Mouse (Mus musculus): ENCODE data around the gene Pfas. TPM values are rescaled to one million over a fixed set of nuclear protein-coding genes. Genes with fewer than 3 reads are reported as not detected.
"Not testable (repeated sequence)": the region's sequence is repeated elsewhere in the genome, so short reads cannot be mapped to it uniquely, and the experiment has no call there.

The Pfas gene
- polyA plus RNA-seq, 1 experiment from 2014 or later = 12.9 TPM

GRCm38 (mm10) chr11:69028805-69029204, 20.5 kb upstream of the Pfas start:
- WGBS = 60% methylated on average over 2 of the region's 2 CpGs
- ATAC-seq = no peak

GRCm38 (mm10) chr11:69026562-69026961, 18.3 kb upstream of the Pfas start:
- Histone ChIP-seq H3K4me2 (ENCODE audit: low read length) (no peak overlapping the region), H3K27ac (ENCODE audit: low read depth, low read length) (no peak overlapping the region)
- 93% methylated on average over 3 of the region's 3 CpGs for WGBS

More at GRCm38 (mm10) chr11:69028805-69029204, 20.5 kb upstream of the Pfas start:
- Histone ChIP-seq H3K9me3 (ENCODE audit: control insufficient read depth, low read length) (no peaks in the 10 kb centered on the region), H3K9ac (ENCODE audit: low read depth, low read length) (no peak overlapping the region), H3K27me3 (replicated peaks; ENCODE audit: control insufficient read depth, insufficient read depth, low read length) (no peaks in the 10 kb centered on the region), H3K4me3 (ENCODE audit: low read length) (no peak overlapping the region), H3K27ac (ENCODE audit: low read depth, low read length) (no peak overlapping the region), H3K4me2 (ENCODE audit: low read length) (no peak overlapping the region), H3K36me3 (ENCODE audit: control insufficient read depth, insufficient read depth, low read length) (peaks cover 50% of the 10 kb centered on the region), H3K4me1 (ENCODE audit: control insufficient read depth, insufficient read depth, low read depth, low read length) (no peaks in the 10 kb centered on the region)

GRCm38 (mm10) chr11:69020691-69021090, 12.4 kb upstream of the Pfas start:
- H3K27me3 ChIP-seq (replicated peaks; ENCODE audit: control insufficient read depth, insufficient read depth, low read length) = no peaks in the 10 kb centered on the region
- H3K36me3 ChIP-seq (ENCODE audit: control insufficient read depth, insufficient read depth, low read length) = peaks cover 36% of the 10 kb centered on the region
- no peaks in the 10 kb centered on the region for H3K9me3 ChIP-seq (ENCODE audit: control insufficient read depth, low read length)
- no peak overlapping the region for H3K27ac ChIP-seq (ENCODE audit: low read depth, low read length)
- H3K9ac ChIP-seq (ENCODE audit: low read depth, low read length) = no peak overlapping the region
- ATAC-seq = no peak
- no peak overlapping the region for H3K4me3 ChIP-seq (ENCODE audit: low read length)
- peaks cover 8% of the 10 kb centered on the region for H3K4me1 ChIP-seq (ENCODE audit: control insufficient read depth, insufficient read depth, low read depth, low read length)
- no peak overlapping the region for H3K4me2 ChIP-seq (ENCODE audit: low read length)

More at GRCm38 (mm10) chr11:69026562-69026961, 18.3 kb upstream of the Pfas start:
- Histone ChIP-seq H3K4me3 (ENCODE audit: low read length) (no peak overlapping the region), H3K36me3 (ENCODE audit: control insufficient read depth, insufficient read depth, low read length) (peaks cover 61% of the 10 kb centered on the region), H3K9ac (ENCODE audit: low read depth, low read length) (no peak overlapping the region), H3K27me3 (replicated peaks; ENCODE audit: control insufficient read depth, insufficient read depth, low read length) (no peaks in the 10 kb centered on the region), H3K9me3 (ENCODE audit: control insufficient read depth, low read length) (no peaks in the 10 kb centered on the region), H3K4me1 (ENCODE audit: control insufficient read depth, insufficient read depth, low read depth, low read length) (no peaks in the 10 kb centered on the region)
- ATAC-seq = no peak

- Histone ChIP-seq H3K27me3 (replicated peaks; ENCODE audit: control insufficient read depth, insufficient read depth, low read length) (no peaks in the 10 kb centered on the region), H3K9me3 (ENCODE audit: control insufficient read depth, low read length) (no peaks in the 10 kb centered on the region), H3K4me2 (ENCODE audit: low read length) (peak overlapping the region; percentile 85), H3K36me3 (ENCODE audit: control insufficient read depth, insufficient read depth, low read length) (peaks cover 3% of the 10 kb centered on the region; the same call in 1 of the 2 replicates), H3K4me1 (ENCODE audit: control insufficient read depth, insufficient read depth, low read depth, low read length) (peaks cover 8% of the 10 kb centered on the region), H3K9ac (ENCODE audit: low read depth, low read length) (peak overlapping the region; percentile 83), H3K4me3 (ENCODE audit: low read length) (peak overlapping the region; percentile 65), H3K27ac (ENCODE audit: low read depth, low read length) (peak overlapping the region; percentile 87)
- no peak for ATAC-seq
- 66% methylated on average over 3 of the region's 3 CpGs for WGBS
Measured at GRCm38 (mm10) chr11:69016755-69017154, 8.5 kb upstream of the Pfas start.

DNA sequence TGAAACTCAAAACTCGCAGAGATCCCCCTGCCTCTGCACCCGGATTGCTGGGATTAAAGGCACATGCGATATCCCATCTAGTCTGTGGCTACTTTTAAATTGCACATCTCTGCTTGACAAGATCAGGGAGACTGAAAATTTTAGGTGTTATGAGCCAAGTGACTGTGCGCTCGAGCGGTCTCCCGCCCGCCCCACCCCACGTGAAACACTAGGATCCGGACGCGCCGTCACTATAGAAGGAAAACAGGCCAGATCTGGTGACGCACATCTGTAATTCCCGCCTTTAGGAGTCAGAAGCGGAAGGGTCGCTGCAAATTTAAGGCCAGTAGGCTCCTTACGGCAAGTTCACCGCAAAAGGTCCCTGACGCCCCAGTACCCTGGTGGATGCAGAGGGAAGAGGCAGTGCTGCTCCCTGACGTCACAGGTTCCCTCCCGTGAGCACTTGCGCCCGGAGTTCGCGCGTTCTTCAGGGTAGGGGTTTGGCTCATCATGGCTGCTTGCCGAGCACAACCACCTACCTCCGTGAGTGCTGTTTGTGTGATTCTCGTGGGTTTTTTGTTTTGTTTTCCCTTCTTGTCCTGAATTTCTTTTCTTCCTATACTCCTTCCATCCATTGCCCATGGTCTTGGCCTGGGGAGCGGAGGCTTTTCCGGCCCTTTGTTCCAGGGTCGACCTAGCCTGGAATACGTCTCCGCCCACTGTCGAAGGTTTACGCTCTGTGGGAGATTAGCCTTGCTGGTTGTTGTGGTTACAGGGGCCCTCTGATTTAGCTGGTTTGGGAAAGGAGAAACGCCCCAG, 7.6 kb upstream of the Pfas start, which contains the start of gene Ctc1:
TSS of gene Ctc1 (plus strand) at position 268 of the 798 bp plus-strand sequence.
- 0 out of 2 replicates have a peak, but pooled peaks cover under 1% of the 10 kb centered on the region for H3K36me3 ChIP-seq (ENCODE audit: control insufficient read depth, insufficient read depth, low read length)
- H3K4me1 ChIP-seq (ENCODE audit: control insufficient read depth, insufficient read depth, low read depth, low read length) = peaks cover 13% of the 10 kb centered on the region
- peak within 1 kb of the TSS; percentile 83 for H3K9ac ChIP-seq (ENCODE audit: low read depth, low read length)
- no peaks in the 10 kb centered on the region for H3K27me3 ChIP-seq (replicated peaks; ENCODE audit: control insufficient read depth, insufficient read depth, low read length)
- peak within 1 kb of the TSS; percentile 85 for H3K4me2 ChIP-seq (ENCODE audit: low read length)
- H3K27ac ChIP-seq (ENCODE audit: low read depth, low read length) = peak within 1 kb of the TSS; percentile 87
- WGBS = 3% methylated on average over 38 of the region's 38 CpGs
- no peaks in the 10 kb centered on the region for H3K9me3 ChIP-seq (ENCODE audit: control insufficient read depth, low read length)
- H3K4me3 ChIP-seq (ENCODE audit: low read length) = peak within 1 kb of the TSS; percentile 65
- ATAC-seq = peak; percentile 95

GRCm38 (mm10) chr11:69012071-69012601, 3.9 kb upstream of the Pfas start:
- WGBS = 3% methylated on average over 18 of the region's 18 CpGs
- peak; percentile 81 for ATAC-seq

DNA sequence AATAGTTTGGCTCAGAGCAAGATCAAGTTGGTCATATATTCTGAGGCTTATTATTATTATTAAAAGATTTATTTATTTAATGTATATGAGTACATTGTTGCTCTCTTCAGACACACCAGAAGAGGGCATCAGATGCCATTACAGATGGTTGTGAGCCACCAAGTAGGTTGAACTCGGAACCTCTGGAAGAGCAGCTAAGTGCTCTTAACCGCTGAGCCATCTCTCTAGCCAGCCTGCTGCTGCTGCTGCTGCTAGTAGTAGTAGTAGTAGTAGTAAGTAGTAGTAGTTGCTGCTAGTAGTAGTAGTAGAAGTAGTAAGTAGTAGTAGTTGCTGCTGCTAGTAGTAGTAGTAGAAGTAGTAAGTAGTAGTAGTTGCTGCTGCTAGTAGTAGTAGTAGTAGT, 3.2 kb upstream of the Pfas start:
- not testable (repeated sequence) for H3K9ac ChIP-seq (ENCODE audit: low read depth, low read length); ATAC-seq; H3K9me3 ChIP-seq (ENCODE audit: control insufficient read depth, low read length); H3K27me3 ChIP-seq (replicated peaks; ENCODE audit: control insufficient read depth, insufficient read depth, low read length); H3K36me3 ChIP-seq (ENCODE audit: control insufficient read depth, insufficient read depth, low read length)
- Histone ChIP-seq H3K4me2 (ENCODE audit: low read length) (peak overlapping the region; percentile 87), H3K4me1 (ENCODE audit: control insufficient read depth, insufficient read depth, low read depth, low read length) (peaks cover 16% of the 10 kb centered on the region), H3K4me3 (ENCODE audit: low read length) (peak overlapping the region; percentile 43), H3K27ac (ENCODE audit: low read depth, low read length) (peak overlapping the region; percentile 59; the same call in 1 of the 2 replicates)
- WGBS = 72% methylated on average over 2 of the region's 2 CpGs

More at GRCm38 (mm10) chr11:69012071-69012601, 3.9 kb upstream of the Pfas start:
- H3K9ac ChIP-seq (ENCODE audit: low read depth, low read length) = peak overlapping the region; percentile 64
- H3K4me1 ChIP-seq (ENCODE audit: control insufficient read depth, insufficient read depth, low read depth, low read length) = peaks cover 19% of the 10 kb centered on the region
- peak overlapping the region; percentile 43 for H3K4me3 ChIP-seq (ENCODE audit: low read length)
- no peaks in the 10 kb centered on the region for H3K36me3 ChIP-seq (ENCODE audit: control insufficient read depth, insufficient read depth, low read length)
- H3K27ac ChIP-seq (ENCODE audit: low read depth, low read length) = peak overlapping the region; percentile 83
- H3K4me2 ChIP-seq (ENCODE audit: low read length) = peak overlapping the region; percentile 87
- H3K27me3 ChIP-seq (replicated peaks; ENCODE audit: control insufficient read depth, insufficient read depth, low read length) = no peaks in the 10 kb centered on the region
- no peaks in the 10 kb centered on the region for H3K9me3 ChIP-seq (ENCODE audit: control insufficient read depth, low read length)

DNA sequence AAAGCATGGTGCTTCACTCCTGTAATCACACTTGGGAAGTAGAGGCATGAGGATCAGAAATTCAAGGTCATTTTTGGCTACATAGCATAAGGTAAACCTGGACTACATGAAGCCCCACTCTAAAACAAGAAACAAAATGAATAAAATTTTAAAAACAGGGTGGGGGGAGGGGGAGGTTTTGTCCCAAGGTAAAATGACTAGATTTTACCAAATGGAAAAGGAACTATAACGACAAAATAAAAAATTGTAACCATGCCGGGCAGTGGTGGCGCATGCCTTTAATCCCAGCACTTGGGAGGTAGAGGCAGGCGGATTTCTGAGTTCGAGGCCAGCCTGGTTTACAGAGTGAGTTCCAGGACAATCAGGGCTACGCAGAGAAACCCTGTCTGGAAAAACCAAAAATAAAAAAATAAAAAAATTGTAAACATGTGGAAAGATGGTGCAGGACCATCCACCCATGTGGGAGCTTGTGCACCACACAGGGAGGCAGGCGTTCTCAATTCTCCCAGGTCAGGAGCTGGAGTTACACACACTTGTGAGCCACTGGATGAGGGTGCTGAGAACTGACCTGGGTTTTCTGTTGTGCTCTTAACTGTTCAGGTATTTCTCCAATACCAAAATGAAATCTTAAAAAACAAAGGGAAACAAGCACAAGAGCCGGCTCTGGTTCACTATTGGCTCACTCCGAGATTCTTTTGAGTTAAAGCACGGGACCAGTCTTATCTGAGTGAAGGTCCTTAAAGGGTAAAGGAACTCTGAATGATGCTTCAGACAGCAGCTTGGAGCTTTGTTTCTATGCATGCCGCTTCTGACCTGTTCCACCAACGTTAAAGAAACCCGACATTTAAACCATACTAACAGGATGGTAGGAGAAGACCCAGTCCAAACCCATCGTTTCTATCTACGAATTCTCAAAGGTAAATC, 2.4 kb upstream of the Pfas start:
- ATAC-seq = no peak
- Histone ChIP-seq H3K27ac (ENCODE audit: low read depth, low read length) (no peak overlapping the region), H3K4me2 (ENCODE audit: low read length) (peak overlapping the region; percentile 87; the same call in 1 of the 2 replicates), H3K9me3 (ENCODE audit: control insufficient read depth, low read length) (no peaks in the 10 kb centered on the region), H3K4me1 (ENCODE audit: control insufficient read depth, insufficient read depth, low read depth, low read length) (peaks cover 15% of the 10 kb centered on the region), H3K27me3 (replicated peaks; ENCODE audit: control insufficient read depth, insufficient read depth, low read length) (no peaks in the 10 kb centered on the region), H3K4me3 (ENCODE audit: low read length) (no peak overlapping the region), H3K9ac (ENCODE audit: low read depth, low read length) (no peak overlapping the region), H3K36me3 (ENCODE audit: control insufficient read depth, insufficient read depth, low read length) (no peaks in the 10 kb centered on the region)
- 93% methylated on average over 15 of the region's 15 CpGs for WGBS

Data from hindbrain, embryonic 16.5 days (tissue).